Mouse (Mus musculus): ENCODE data around the gene Megf11. TPM values are rescaled to one million over a fixed set of nuclear protein-coding genes. Genes with fewer than 3 reads are reported as not detected.

The Megf11 gene
- polyA plus RNA-seq, 1 experiment: not detected

- no peak overlapping the region for H3K27ac ChIP-seq (replicated peaks; ENCODE audit: low read depth, low read length)
- no peak overlapping the region for H3K4me3 ChIP-seq (ENCODE audit: insufficient read depth, low read depth, low read length)
- H3K4me1 ChIP-seq (ENCODE audit: control insufficient read depth, insufficient read depth, insufficient read length, low read length): no peaks in the 10 kb centered on the region
Observed at GRCm38 (mm10) chr9:64421986-64422616, 36.7 kb downstream of the Megf11 start.

GRCm38 (mm10) chr9:64423912-64424311, 38.5 kb downstream of the Megf11 start:
- H3K4me3 ChIP-seq (ENCODE audit: insufficient read depth, low read depth, low read length): no peak overlapping the region
- no peak overlapping the region for H3K27ac ChIP-seq (replicated peaks; ENCODE audit: low read depth, low read length)
- H3K4me1 ChIP-seq (ENCODE audit: control insufficient read depth, insufficient read depth, insufficient read length, low read length): no peaks in the 10 kb centered on the region

GRCm38 (mm10) chr9:64436121-64436520, 50.7 kb downstream of the Megf11 start:
- Histone ChIP-seq H3K4me1 (ENCODE audit: control insufficient read depth, insufficient read depth, insufficient read length, low read length) (no peaks in the 10 kb centered on the region), H3K27ac (replicated peaks; ENCODE audit: low read depth, low read length) (no peak overlapping the region), H3K4me3 (ENCODE audit: insufficient read depth, low read depth, low read length) (no peak overlapping the region)

- H3K4me3 ChIP-seq (ENCODE audit: insufficient read depth, low read depth, low read length): no peak overlapping the region
- no peaks in the 10 kb centered on the region for H3K4me1 ChIP-seq (ENCODE audit: control insufficient read depth, insufficient read depth, insufficient read length, low read length)
- no peak overlapping the region for H3K27ac ChIP-seq (replicated peaks; ENCODE audit: low read depth, low read length)
Observed at GRCm38 (mm10) chr9:64440101-64440500, 54.7 kb downstream of the Megf11 start.

- Histone ChIP-seq H3K4me1 (ENCODE audit: control insufficient read depth, insufficient read depth, insufficient read length, low read length) (0 out of 2 replicates have a peak, but pooled peaks cover 7% of the 10 kb centered on the region), H3K4me3 (ENCODE audit: insufficient read depth, low read depth, low read length) (no peak overlapping the region), H3K27ac (replicated peaks; ENCODE audit: low read depth, low read length) (no peak overlapping the region)
Observed at GRCm38 (mm10) chr9:64445981-64446380, 60.6 kb downstream of the Megf11 start.

- no peak overlapping the region for H3K4me3 ChIP-seq (ENCODE audit: insufficient read depth, low read depth, low read length)
- H3K4me1 ChIP-seq (ENCODE audit: control insufficient read depth, insufficient read depth, insufficient read length, low read length): 0 out of 2 replicates have a peak, but pooled peaks cover 7% of the 10 kb centered on the region
- H3K27ac ChIP-seq (replicated peaks; ENCODE audit: low read depth, low read length): no peak overlapping the region
Observed at GRCm38 (mm10) chr9:64447070-64447469, 61.6 kb downstream of the Megf11 start.

GRCm38 (mm10) chr9:64447522-64447921, 62.1 kb downstream of the Megf11 start:
- H3K27ac ChIP-seq (replicated peaks; ENCODE audit: low read depth, low read length): no peak overlapping the region
- H3K4me1 ChIP-seq (ENCODE audit: control insufficient read depth, insufficient read depth, insufficient read length, low read length): 0 out of 2 replicates have a peak, but pooled peaks cover 7% of the 10 kb centered on the region
- H3K4me3 ChIP-seq (ENCODE audit: insufficient read depth, low read depth, low read length): no peak overlapping the region

- Histone ChIP-seq H3K4me1 (ENCODE audit: control insufficient read depth, insufficient read depth, insufficient read length, low read length) (peaks cover 2% of the 10 kb centered on the region; the same call in 1 of the 2 replicates), H3K4me3 (ENCODE audit: insufficient read depth, low read depth, low read length) (no peak overlapping the region), H3K27ac (replicated peaks; ENCODE audit: low read depth, low read length) (no peak overlapping the region)
Observed at GRCm38 (mm10) chr9:64452769-64453168, 67.3 kb downstream of the Megf11 start.

- H3K4me3 ChIP-seq (ENCODE audit: insufficient read depth, low read depth, low read length): no peak overlapping the region
- H3K27ac ChIP-seq (replicated peaks; ENCODE audit: low read depth, low read length): no peak overlapping the region
- peaks cover 6% of the 10 kb centered on the region; the same call in 1 of the 2 replicates for H3K4me1 ChIP-seq (ENCODE audit: control insufficient read depth, insufficient read depth, insufficient read length, low read length)
Observed at GRCm38 (mm10) chr9:64454196-64454595, 68.8 kb downstream of the Megf11 start.

- H3K4me3 ChIP-seq (ENCODE audit: insufficient read depth, low read depth, low read length): no peak overlapping the region
- peaks cover 6% of the 10 kb centered on the region; the same call in 1 of the 2 replicates for H3K4me1 ChIP-seq (ENCODE audit: control insufficient read depth, insufficient read depth, insufficient read length, low read length)
- no peak overlapping the region for H3K27ac ChIP-seq (replicated peaks; ENCODE audit: low read depth, low read length)
Observed at GRCm38 (mm10) chr9:64455910-64456309, 70.5 kb downstream of the Megf11 start.

- Histone ChIP-seq H3K4me3 (ENCODE audit: insufficient read depth, low read depth, low read length) (no peak overlapping the region), H3K27ac (replicated peaks; ENCODE audit: low read depth, low read length) (0 out of 2 replicates have a peak overlapping the region, but pooled peaks have one; percentile 18), H3K4me1 (ENCODE audit: control insufficient read depth, insufficient read depth, insufficient read length, low read length) (peaks cover 6% of the 10 kb centered on the region; the same call in 1 of the 2 replicates)
Observed at GRCm38 (mm10) chr9:64457596-64457995, 72.2 kb downstream of the Megf11 start.

GRCm38 (mm10) chr9:64461568-64462308, 76.3 kb downstream of the Megf11 start:
- Histone ChIP-seq H3K4me3 (ENCODE audit: insufficient read depth, low read depth, low read length) (no peak overlapping the region), H3K4me1 (ENCODE audit: control insufficient read depth, insufficient read depth, insufficient read length, low read length) (peaks cover 6% of the 10 kb centered on the region; the same call in 1 of the 2 replicates)

GRCm38 (mm10) chr9:64462870-64463269, 77.4 kb downstream of the Megf11 start:
- H3K27ac ChIP-seq (replicated peaks; ENCODE audit: low read depth, low read length): no peak overlapping the region
- peaks cover 5% of the 10 kb centered on the region; the same call in 1 of the 2 replicates for H3K4me1 ChIP-seq (ENCODE audit: control insufficient read depth, insufficient read depth, insufficient read length, low read length)
- no peak overlapping the region for H3K4me3 ChIP-seq (ENCODE audit: insufficient read depth, low read depth, low read length)

More at GRCm38 (mm10) chr9:64461568-64462308, 76.3 kb downstream of the Megf11 start:
- H3K27ac ChIP-seq (replicated peaks; ENCODE audit: low read depth, low read length): no peak overlapping the region

- Histone ChIP-seq H3K4me3 (ENCODE audit: insufficient read depth, low read depth, low read length) (no peak overlapping the region), H3K4me1 (ENCODE audit: control insufficient read depth, insufficient read depth, insufficient read length, low read length) (no peaks in the 10 kb centered on the region), H3K27ac (replicated peaks; ENCODE audit: low read depth, low read length) (no peak overlapping the region)
Observed at GRCm38 (mm10) chr9:64466090-64466489, 80.7 kb downstream of the Megf11 start.

- H3K4me1 ChIP-seq (ENCODE audit: control insufficient read depth, insufficient read depth, insufficient read length, low read length): no peaks in the 10 kb centered on the region
- no peak overlapping the region for H3K27ac ChIP-seq (replicated peaks; ENCODE audit: low read depth, low read length)
- no peak overlapping the region for H3K4me3 ChIP-seq (ENCODE audit: insufficient read depth, low read depth, low read length)
Observed at GRCm38 (mm10) chr9:64466564-64466963, 81.1 kb downstream of the Megf11 start.

Data from brown adipose tissue, adult 24 weeks (tissue).